Mouse (Mus musculus): ENCODE measurements at regions not wholly inside any gene's neighbourhood (a gene's known extent, or its start where the extent isn't known, plus 50 kb on each side); places are given as distances from the start of the nearest gene placed in this dataset.
A peak's percentile ranks its signal among the peaks of the same experiment; 100 is the strongest.

DNA sequence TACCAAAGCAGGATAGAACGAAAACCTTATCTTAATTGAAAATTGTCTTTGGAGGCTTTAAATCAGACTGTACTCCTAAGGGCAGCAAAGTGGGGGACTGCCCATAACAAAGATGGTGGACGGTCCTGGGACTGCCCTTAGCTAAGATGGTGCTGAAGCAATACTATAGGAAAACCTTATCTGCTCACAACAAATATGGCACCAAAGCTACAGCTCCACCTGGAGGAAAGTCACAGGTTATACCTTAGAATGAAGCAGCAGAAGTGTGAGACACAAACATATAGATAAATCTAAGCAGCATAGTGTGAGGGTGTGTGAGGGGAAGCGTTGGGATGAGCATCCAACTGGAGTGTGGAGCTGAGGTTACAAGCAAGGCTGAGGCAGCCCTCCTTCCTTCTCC, 368.5 kb downstream of the Ets1 start:
- 0 out of 2 replicates have a peak, but pooled peaks have one; percentile 7 for TF ChIP-seq CTCF (IDR thresholded peaks at IDR 0.05)
- H3K4me3 ChIP-seq (ENCODE audit: low read depth, low read length), result no peak overlapping the region
- DNase-seq (ENCODE audit: low spot score) (no peak), ATAC-seq (ENCODE audit: low FRiP score) (no peak)
- no peaks in the 10 kb centered on the region for H3K4me1 ChIP-seq (ENCODE audit: insufficient read depth, low read length)
- no peak overlapping the region for H3K9ac ChIP-seq (replicated peaks; ENCODE audit: low read length, poor library complexity, severe bottlenecking)
- no peaks in the 10 kb centered on the region for H3K36me3 ChIP-seq (ENCODE audit: insufficient read depth, low read length)
- WGBS, result 93% methylated on average over 3 of the region's 3 CpGs
- H3K27ac ChIP-seq (ENCODE audit: low read depth, low read length), result no peak overlapping the region
- no peak overlapping the region for H3K4me2 ChIP-seq (ENCODE audit: low read depth, low read length, poor library complexity, severe bottlenecking)
- no peaks in the 10 kb centered on the region for H3K9me3 ChIP-seq (ENCODE audit: low read length)
- H3K27me3 ChIP-seq (ENCODE audit: insufficient read depth, low read length), result no peaks in the 10 kb centered on the region

GRCm38 (mm10) chr9:33007456-33008063, 371.5 kb downstream of the Ets1 start:
- Histone ChIP-seq H3K4me2 (ENCODE audit: low read depth, low read length, poor library complexity, severe bottlenecking) (no peak overlapping the region), H3K9ac (replicated peaks; ENCODE audit: low read length, poor library complexity, severe bottlenecking) (no peak overlapping the region), H3K27me3 (ENCODE audit: insufficient read depth, low read length) (no peaks in the 10 kb centered on the region), H3K27ac (ENCODE audit: low read depth, low read length) (no peak overlapping the region), H3K4me1 (ENCODE audit: insufficient read depth, low read length) (no peaks in the 10 kb centered on the region), H3K9me3 (ENCODE audit: low read length) (no peaks in the 10 kb centered on the region), H3K4me3 (ENCODE audit: low read depth, low read length) (no peak overlapping the region), H3K36me3 (ENCODE audit: insufficient read depth, low read length) (no peaks in the 10 kb centered on the region)
- TF ChIP-seq CTCF (IDR thresholded peaks at IDR 0.05), result no peak
- DNase-seq (ENCODE audit: low spot score), result no peak
- 87% methylated on average over 3 of the region's 3 CpGs for WGBS
- no peak for ATAC-seq (ENCODE audit: low FRiP score)

- Histone ChIP-seq H3K9ac (replicated peaks; ENCODE audit: low read length, poor library complexity, severe bottlenecking) (no peak overlapping the region), H3K9me3 (ENCODE audit: low read length) (no peaks in the 10 kb centered on the region), H3K36me3 (ENCODE audit: insufficient read depth, low read length) (no peaks in the 10 kb centered on the region), H3K27ac (ENCODE audit: low read depth, low read length) (no peak overlapping the region), H3K4me2 (ENCODE audit: low read depth, low read length, poor library complexity, severe bottlenecking) (no peak overlapping the region), H3K4me1 (ENCODE audit: insufficient read depth, low read length) (no peaks in the 10 kb centered on the region), H3K27me3 (ENCODE audit: insufficient read depth, low read length) (no peaks in the 10 kb centered on the region), H3K4me3 (ENCODE audit: low read depth, low read length) (no peak overlapping the region)
- DNase-seq (ENCODE audit: low spot score), result no peak
- no peak for ATAC-seq (ENCODE audit: low FRiP score)
- TF ChIP-seq CTCF (IDR thresholded peaks at IDR 0.05), result no peak
Observed at GRCm38 (mm10) chr9:33011241-33011640, 375.2 kb downstream of the Ets1 start.

DNA sequence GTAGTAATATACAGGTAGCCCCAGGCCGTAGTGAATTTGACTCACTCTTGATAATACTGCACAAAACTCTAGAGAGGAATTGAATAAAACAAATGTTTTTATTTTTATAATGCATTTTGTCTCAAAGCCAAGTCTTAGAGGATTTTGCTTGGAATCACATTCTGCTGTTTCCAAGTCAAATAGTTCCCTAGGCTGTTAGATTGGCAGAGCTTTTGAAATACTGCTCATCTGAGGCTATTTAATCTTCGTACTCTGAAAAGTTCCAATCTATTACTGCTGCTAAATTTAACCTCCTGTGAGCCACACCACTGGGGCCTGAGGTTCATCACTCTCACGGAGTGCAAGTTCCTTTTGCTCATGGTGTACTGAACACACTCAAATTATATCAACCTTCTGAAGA, 399.4 kb downstream of the Ets1 start:
- 69% methylated on average over 3 of the region's 3 CpGs for WGBS
- H3K4me1 ChIP-seq (ENCODE audit: insufficient read depth, low read length), result no peaks in the 10 kb centered on the region
- no peak overlapping the region for H3K4me2 ChIP-seq (ENCODE audit: low read depth, low read length, poor library complexity, severe bottlenecking)
- H3K27ac ChIP-seq (ENCODE audit: low read depth, low read length), result no peak overlapping the region
- no peak overlapping the region for H3K4me3 ChIP-seq (ENCODE audit: low read depth, low read length)
- no peak overlapping the region for H3K9ac ChIP-seq (replicated peaks; ENCODE audit: low read length, poor library complexity, severe bottlenecking)
- no peak for ATAC-seq (ENCODE audit: low FRiP score)
- no peak for TF ChIP-seq CTCF (IDR thresholded peaks at IDR 0.05)
- no peaks in the 10 kb centered on the region for H3K27me3 ChIP-seq (ENCODE audit: insufficient read depth, low read length)
- no peaks in the 10 kb centered on the region for H3K36me3 ChIP-seq (ENCODE audit: insufficient read depth, low read length)
- peak; percentile 5 for DNase-seq (ENCODE audit: low spot score)
- no peaks in the 10 kb centered on the region for H3K9me3 ChIP-seq (ENCODE audit: low read length)

- no peak for DNase-seq (ENCODE audit: low spot score)
- WGBS, result 70% methylated on average over 4 of the region's 4 CpGs
Observed at GRCm38 (mm10) chr9:33039221-33039790, 403.3 kb downstream of the Ets1 start.

DNA sequence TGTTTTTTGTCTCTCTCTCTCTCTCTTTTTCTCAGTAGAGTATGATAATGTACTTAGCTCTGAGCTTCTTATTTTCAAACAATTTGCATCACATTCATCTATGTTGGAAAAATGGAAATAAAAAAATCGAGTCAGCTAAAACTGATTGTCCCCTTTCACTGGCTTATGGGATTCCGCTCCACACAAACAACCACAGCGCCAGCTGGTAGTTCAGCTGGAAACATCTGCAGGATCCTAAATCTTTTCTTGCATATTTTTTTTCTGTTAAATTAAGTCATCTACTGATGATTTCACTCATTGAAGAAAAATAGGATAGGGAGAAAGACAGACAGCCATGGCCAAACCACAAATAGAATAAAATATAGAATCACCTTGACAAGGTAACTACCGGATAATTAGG, 414.8 kb downstream of the Ets1 start:
- H3K4me2 ChIP-seq (ENCODE audit: low read depth, low read length, poor library complexity, severe bottlenecking), result no peak overlapping the region
- no peak for DNase-seq (ENCODE audit: low spot score)
- no peak overlapping the region for H3K4me3 ChIP-seq (ENCODE audit: low read depth, low read length)
- WGBS, result 93% methylated on average over 4 of the region's 4 CpGs
- TF ChIP-seq CTCF (IDR thresholded peaks at IDR 0.05), result no peak
- H3K4me1 ChIP-seq (ENCODE audit: insufficient read depth, low read length), result no peaks in the 10 kb centered on the region
- no peak for ATAC-seq (ENCODE audit: low FRiP score)
- no peaks in the 10 kb centered on the region for H3K27me3 ChIP-seq (ENCODE audit: insufficient read depth, low read length)
- no peaks in the 10 kb centered on the region for H3K36me3 ChIP-seq (ENCODE audit: insufficient read depth, low read length)
- H3K9ac ChIP-seq (replicated peaks; ENCODE audit: low read length, poor library complexity, severe bottlenecking), result no peak overlapping the region
- H3K27ac ChIP-seq (ENCODE audit: low read depth, low read length), result no peak overlapping the region
- no peaks in the 10 kb centered on the region for H3K9me3 ChIP-seq (ENCODE audit: low read length)

More at GRCm38 (mm10) chr9:33039221-33039790, 403.3 kb downstream of the Ets1 start:
- TF ChIP-seq CTCF (IDR thresholded peaks at IDR 0.05), result no peak
- Histone ChIP-seq H3K4me3 (ENCODE audit: low read depth, low read length) (no peak overlapping the region), H3K4me2 (ENCODE audit: low read depth, low read length, poor library complexity, severe bottlenecking) (no peak overlapping the region), H3K36me3 (ENCODE audit: insufficient read depth, low read length) (no peaks in the 10 kb centered on the region), H3K9me3 (ENCODE audit: low read length) (no peaks in the 10 kb centered on the region), H3K9ac (replicated peaks; ENCODE audit: low read length, poor library complexity, severe bottlenecking) (no peak overlapping the region), H3K4me1 (ENCODE audit: insufficient read depth, low read length) (no peaks in the 10 kb centered on the region), H3K27ac (ENCODE audit: low read depth, low read length) (no peak overlapping the region), H3K27me3 (ENCODE audit: insufficient read depth, low read length) (no peaks in the 10 kb centered on the region)
- ATAC-seq (ENCODE audit: low FRiP score), result no peak
